Mouse (Mus musculus) C2C12 (cell line): ENCODE measurements around the gene Safb.

Source experiments
- CEBPB ChIP-seq: IDR thresholded peaks from one replicate; pipeline ENCODE4 v1.6.1; 2011; ENCODE audit warnings: low read depth, mild to moderate bottlenecking, control low read depth, moderate library complexity
- CTCF ChIP-seq: IDR thresholded peaks from one replicate; pipeline ENCODE4 v1.5.1; 2011; ENCODE audit not compliant: control insufficient read depth, insufficient read depth, insufficient read length
- MAX ChIP-seq: IDR thresholded peaks from one replicate; pipeline ENCODE4 v1.6.1; 2011; ENCODE audit warnings: mild to moderate bottlenecking, control low read depth
- MYOD1 ChIP-seq: IDR thresholded peaks from one replicate; pipeline ENCODE4 v1.6.1; 2011; ENCODE audit warnings: low read depth; ENCODE audit not compliant: control insufficient read depth, insufficient read length
- MYOG ChIP-seq: IDR thresholded peaks from one replicate; pipeline ENCODE4 v1.6.1; 2011; ENCODE audit not compliant: control insufficient read depth, insufficient read length; ENCODE audit errors: extremely low read depth
- USF1 ChIP-seq: IDR thresholded peaks from one replicate; pipeline ENCODE4 v1.6.1; 2011; ENCODE audit warnings: low read depth, mild to moderate bottlenecking, control low read depth, moderate library complexity

GRCm38 (mm10) chr17:56551841-56552581 is 32.6 kb upstream of the Safb start:
- TF ChIP-seq CTCF = no peak
- no peak for TF ChIP-seq USF1
- TF ChIP-seq CEBPB = no peak
- TF ChIP-seq MAX = no peak
- no peak for TF ChIP-seq MYOG
- TF ChIP-seq MYOD1 = no peak
